Mouse (Mus musculus): ENCODE measurements around the gene Rab25. TPM values are rescaled to one million over a fixed set of nuclear protein-coding genes. Genes with fewer than 3 reads are reported as not detected.

Rab25 gene
- polyA plus RNA-seq, 1 experiment from 2014 or later, result 0.29 TPM

GRCm38 (mm10) chr3:88518411-88518810 is 29.7 kb downstream of the Rab25 start:
- no peak for ATAC-seq (ENCODE audit: low FRiP score)
- Histone ChIP-seq H3K9ac (replicated peaks) (no peak overlapping the region), H3K4me3 (replicated peaks) (no peak overlapping the region), H3K27me3 (replicated peaks) (no peaks in the 10 kb centered on the region), H3K36me3 (no peaks in the 10 kb centered on the region), H3K4me1 (peaks cover under 1% of the 10 kb centered on the region), H3K9me3 (replicated peaks) (no peaks in the 10 kb centered on the region), H3K4me2 (no peak overlapping the region), H3K27ac (replicated peaks) (no peak overlapping the region)
- 69% methylated on average over 4 of the region's 4 CpGs for WGBS

GRCm38 (mm10) chr3:88516407-88516806 is 31.7 kb downstream of the Rab25 start:
- no peaks in the 10 kb centered on the region for H3K9me3 ChIP-seq (replicated peaks)
- H3K27me3 ChIP-seq (replicated peaks), result no peaks in the 10 kb centered on the region
- H3K4me2 ChIP-seq, result no peak overlapping the region
- no peak overlapping the region for H3K4me3 ChIP-seq (replicated peaks)
- H3K9ac ChIP-seq (replicated peaks), result no peak overlapping the region
- 71% methylated on average over 2 of the region's 2 CpGs for whole genome bisulfite sequencing
- no peak overlapping the region for H3K27ac ChIP-seq (replicated peaks)
- peaks cover 19% of the 10 kb centered on the region for H3K4me1 ChIP-seq
- H3K36me3 ChIP-seq, result no peaks in the 10 kb centered on the region
- no peak for ATAC-seq (ENCODE audit: low FRiP score)

- 88% methylated on average over 2 of the region's 2 CpGs for WGBS
- Histone ChIP-seq H3K4me1 (peaks cover 29% of the 10 kb centered on the region), H3K27ac (replicated peaks) (no peak overlapping the region), H3K27me3 (replicated peaks) (no peaks in the 10 kb centered on the region), H3K36me3 (no peaks in the 10 kb centered on the region), H3K4me2 (no peak overlapping the region), H3K9me3 (replicated peaks) (no peaks in the 10 kb centered on the region), H3K9ac (replicated peaks) (no peak overlapping the region), H3K4me3 (replicated peaks) (no peak overlapping the region)
- ATAC-seq (ENCODE audit: low FRiP score), result no peak
These were observed 33.1 kb downstream of the Rab25 start for GRCm38 (mm10) chr3:88515095-88515386.

GRCm38 (mm10) chr3:88514231-88515094 is 33.6 kb downstream of the Rab25 start:
- no peak overlapping the region for H3K27ac ChIP-seq (replicated peaks)
- H3K4me1 ChIP-seq, result peaks cover 35% of the 10 kb centered on the region
- ATAC-seq (ENCODE audit: low FRiP score), result no peak
- 82% methylated on average over 10 of the region's 10 CpGs for WGBS
- H3K4me2 ChIP-seq, result no peak overlapping the region
- no peak overlapping the region for H3K9ac ChIP-seq (replicated peaks)
- H3K27me3 ChIP-seq (replicated peaks), result no peaks in the 10 kb centered on the region
- H3K9me3 ChIP-seq (replicated peaks), result no peaks in the 10 kb centered on the region
- no peaks in the 10 kb centered on the region for H3K36me3 ChIP-seq
- no peak overlapping the region for H3K4me3 ChIP-seq (replicated peaks)

GRCm38 (mm10) chr3:88513546-88514115 is 34.5 kb downstream of the Rab25 start:
- no peak overlapping the region for H3K27ac ChIP-seq (replicated peaks)
- no peaks in the 10 kb centered on the region for H3K9me3 ChIP-seq (replicated peaks)
- 86% methylated on average over 7 of the region's 7 CpGs for WGBS
- H3K27me3 ChIP-seq (replicated peaks), result no peaks in the 10 kb centered on the region
- no peak overlapping the region for H3K4me3 ChIP-seq (replicated peaks)
- H3K9ac ChIP-seq (replicated peaks), result no peak overlapping the region
- H3K4me1 ChIP-seq, result peaks cover 39% of the 10 kb centered on the region
- no peak overlapping the region for H3K4me2 ChIP-seq
- H3K36me3 ChIP-seq, result no peaks in the 10 kb centered on the region
- no peak for ATAC-seq (ENCODE audit: low FRiP score)

- Histone ChIP-seq H3K4me1 (peaks cover 39% of the 10 kb centered on the region), H3K4me3 (replicated peaks) (no peak overlapping the region), H3K36me3 (no peaks in the 10 kb centered on the region), H3K4me2 (no peak overlapping the region), H3K27me3 (replicated peaks) (no peaks in the 10 kb centered on the region), H3K27ac (replicated peaks) (0 out of 2 replicates have a peak overlapping the region, but pooled peaks have one; percentile 30), H3K9me3 (replicated peaks) (no peaks in the 10 kb centered on the region), H3K9ac (replicated peaks) (no peak overlapping the region; the same call in 1 of the 2 replicates)
- 49% methylated on average over 15 of the region's 15 CpGs for WGBS
- no peak for ATAC-seq (ENCODE audit: low FRiP score)
These were observed 35.1 kb downstream of the Rab25 start for GRCm38 (mm10) chr3:88512896-88513545.

GRCm38 (mm10) chr3:88512141-88512895 is 35.8 kb downstream of the Rab25 start:
- no peaks in the 10 kb centered on the region for H3K27me3 ChIP-seq (replicated peaks)
- H3K9ac ChIP-seq (replicated peaks), result no peak overlapping the region; the same call in 1 of the 2 replicates
- H3K9me3 ChIP-seq (replicated peaks), result no peaks in the 10 kb centered on the region
- H3K4me3 ChIP-seq (replicated peaks), result no peak overlapping the region
- H3K27ac ChIP-seq (replicated peaks), result 0 out of 2 replicates have a peak overlapping the region, but pooled peaks have one; percentile 30
- no peak for ATAC-seq (ENCODE audit: low FRiP score)
- H3K4me1 ChIP-seq, result peaks cover 39% of the 10 kb centered on the region
- no peak overlapping the region for H3K4me2 ChIP-seq
- no peaks in the 10 kb centered on the region for H3K36me3 ChIP-seq
- WGBS, result 40% methylated on average over 6 of the region's 6 CpGs

GRCm38 (mm10) chr3:88511559-88511958 is 36.5 kb downstream of the Rab25 start:
- Histone ChIP-seq H3K4me1 (peaks cover 39% of the 10 kb centered on the region), H3K4me2 (no peak overlapping the region), H3K27me3 (replicated peaks) (no peaks in the 10 kb centered on the region), H3K36me3 (no peaks in the 10 kb centered on the region), H3K27ac (replicated peaks) (0 out of 2 replicates have a peak overlapping the region, but pooled peaks have one; percentile 30), H3K4me3 (replicated peaks) (no peak overlapping the region), H3K9ac (replicated peaks) (no peak overlapping the region), H3K9me3 (replicated peaks) (no peaks in the 10 kb centered on the region)
- ATAC-seq (ENCODE audit: low FRiP score), result no peak
- 64% methylated on average over 4 of the region's 4 CpGs for WGBS

GRCm38 (mm10) chr3:88510421-88511289 is 37.4 kb downstream of the Rab25 start:
- peak overlapping the region; percentile 46; the same call in 1 of the 2 replicates for H3K9ac ChIP-seq (replicated peaks)
- WGBS, result 49% methylated on average over 13 of the region's 13 CpGs
- H3K4me2 ChIP-seq, result peak overlapping the region; percentile 60
- H3K27me3 ChIP-seq (replicated peaks), result no peaks in the 10 kb centered on the region
- ATAC-seq (ENCODE audit: low FRiP score), result no peak
- peak overlapping the region; percentile 39 for H3K4me3 ChIP-seq (replicated peaks)
- no peaks in the 10 kb centered on the region for H3K36me3 ChIP-seq
- no peaks in the 10 kb centered on the region for H3K9me3 ChIP-seq (replicated peaks)
- peaks cover 39% of the 10 kb centered on the region for H3K4me1 ChIP-seq
- peak overlapping the region; percentile 88 for H3K27ac ChIP-seq (replicated peaks)

- under 1% methylated on average over 31 of the region's 31 CpGs for WGBS
- H3K27me3 ChIP-seq (replicated peaks), result no peaks in the 10 kb centered on the region; the same call in 1 of the 2 replicates
- no peaks in the 10 kb centered on the region for H3K9me3 ChIP-seq (replicated peaks)
- peaks cover 39% of the 10 kb centered on the region for H3K4me1 ChIP-seq
- H3K27ac ChIP-seq (replicated peaks), result peak within 1 kb of the TSS; percentile 88
- peak within 1 kb of the TSS; percentile 46 for H3K9ac ChIP-seq (replicated peaks)
- peak within 1 kb of the TSS; percentile 39 for H3K4me3 ChIP-seq (replicated peaks)
- peak within 1 kb of the TSS; percentile 60 for H3K4me2 ChIP-seq
- no peaks in the 10 kb centered on the region for H3K36me3 ChIP-seq
- ATAC-seq (ENCODE audit: low FRiP score), result peak; percentile 94
These were observed 38.2 kb downstream of the Rab25 start, which contains the start of gene Lmna for GRCm38 (mm10) chr3:88509692-88510420. Gene Lmna, minus strand, starts transcription at chr3:88509956.

All from neural tube, embryonic 15.5 days (tissue).